Mouse (Mus musculus) ES-Bruce4 (cell line): ENCODE measurements around the gene Mtrf1l.

Source experiments
- CTCF ChIP-seq: IDR thresholded peaks from one replicate; pipeline ENCODE4 v1.8.1; 2011; ENCODE audit warnings: low read depth, low read length
- EP300 ChIP-seq: IDR thresholded peaks from 2 replicates; pipeline ENCODE4 v1.6.1; 2011; ENCODE audit warnings: low read depth, low read length; ENCODE audit not compliant: insufficient read depth
- POLR2A ChIP-seq: IDR thresholded peaks from one replicate; pipeline ENCODE4 v1.8.1; 2011; ENCODE audit warnings: low read length; ENCODE audit not compliant: insufficient read depth

DNA sequence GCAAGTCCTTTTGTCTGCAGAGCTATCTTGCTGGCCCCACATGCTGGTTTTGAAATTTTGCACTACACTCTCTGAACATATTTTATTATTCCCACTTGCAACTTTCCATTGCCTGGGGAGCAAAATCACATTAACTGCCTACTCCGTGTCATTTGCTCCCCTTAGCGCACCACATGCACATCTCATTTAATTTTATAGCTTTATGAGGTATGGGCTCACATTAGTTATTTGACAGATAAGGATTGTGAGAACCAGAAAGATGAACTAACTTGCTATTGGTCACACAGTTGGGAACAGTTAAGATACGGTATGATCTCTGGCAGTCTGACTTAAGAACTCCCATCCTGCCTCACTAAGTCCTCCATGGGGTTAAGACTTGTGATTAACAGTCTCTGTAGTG is 37.1 kb upstream of the Mtrf1l start:
- TF ChIP-seq POLR2A (no peak), EP300 (no peak), CTCF (no peak)
